ENCODE assay signal across 22 mouse cellular contexts in the genomic region with DNA sequence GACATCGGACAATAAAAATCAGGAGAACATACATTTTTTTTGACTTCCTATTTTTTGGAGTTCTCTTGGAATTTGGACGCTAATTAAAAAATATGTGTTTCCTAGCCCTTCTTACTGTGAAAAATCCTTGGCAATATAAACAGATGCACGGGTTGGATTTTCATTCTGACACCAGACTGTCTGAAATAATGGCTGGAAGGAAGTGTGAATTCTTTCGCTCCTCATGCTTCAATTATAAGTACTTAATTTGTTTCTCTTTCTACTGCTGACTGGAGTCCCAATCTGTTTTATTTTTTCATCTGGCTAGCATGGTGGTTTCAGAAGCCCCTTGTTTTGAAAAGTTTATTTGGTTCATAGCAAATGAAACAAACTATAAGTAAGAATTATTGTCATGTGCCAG. TPM values are rescaled to one million over a fixed set of nuclear protein-coding genes. Genes with fewer than 3 reads are reported as not detected.
DNase-seq lines count a peak whose midpoint lies in the region; ATAC-seq and TF ChIP-seq lines count a peak whose summit lies in the region.
"Had no signal": no experiment of that assay in that cellular context is flagged by ENCODE, and none has a peak within 500 bp of the region (broad histone marks: within the 10 kb centered on the region; RNA-seq: fewer than 3 reads in every experiment).

No protein-coding gene starts in this region.

- no peaks in the 10 kb centered on the region for H3K36me3 ChIP-seq in forebrain, postnatal 0 days (ENCODE audit: insufficient read depth)
- H3K36me3 ChIP-seq in forebrain, embryonic 11.5 days (ENCODE audit: control insufficient read depth, insufficient read depth, low read length) = no peaks in the 10 kb centered on the region
- H3K36me3 ChIP-seq: embryonic facial prominence, embryonic 10.5 days; embryonic facial prominence, embryonic 12.5 days; forebrain, embryonic 12.5 days; G1E had no signal

- 61% methylated on average over 4 of the region's 4 CpGs for WGBS in forebrain, postnatal 0 days
- 83% methylated on average over 4 of the region's 4 CpGs for WGBS in forebrain, embryonic 11.5 days

- no peak overlapping the region for H3K27ac ChIP-seq in forebrain, postnatal 0 days (ENCODE audit: low read depth, low read length)
- no peak overlapping the region for H3K27ac ChIP-seq in forebrain, embryonic 11.5 days (ENCODE audit: low read depth, low read length)
- H3K27ac ChIP-seq: embryonic facial prominence, embryonic 10.5 days; embryonic facial prominence, embryonic 12.5 days; forebrain, embryonic 12.5 days had no signal

- no peak for TF ChIP-seq POLR2A in brain, embryonic 14.5 days (IDR thresholded peaks at IDR 0.05; ENCODE audit: borderline replicate concordance, extremely low read depth, insufficient read depth, insufficient read length, poor library complexity, severe bottlenecking)

- H3K27me3 ChIP-seq in forebrain, postnatal 0 days (ENCODE audit: insufficient read depth, low read length) = no peaks in the 10 kb centered on the region
- no peaks in the 10 kb centered on the region for H3K27me3 ChIP-seq in forebrain, embryonic 11.5 days (ENCODE audit: control insufficient read depth, insufficient read depth, low read length)
- H3K27me3 ChIP-seq: CH12.LX; embryonic facial prominence, embryonic 12.5 days; forebrain, embryonic 12.5 days had no signal

- H3K4me2 ChIP-seq in forebrain, postnatal 0 days (ENCODE audit: low read depth) = no peak overlapping the region
- H3K4me2 ChIP-seq in forebrain, embryonic 11.5 days (ENCODE audit: low read depth, low read length, severe bottlenecking) = no peak overlapping the region
- H3K4me2 ChIP-seq: embryonic facial prominence, embryonic 12.5 days; forebrain, embryonic 12.5 days had no signal

- H3K9ac ChIP-seq in forebrain, postnatal 0 days = no peak overlapping the region
- H3K9ac ChIP-seq in forebrain, embryonic 11.5 days (ENCODE audit: low read length) = no peak overlapping the region
- H3K9ac ChIP-seq: embryonic facial prominence, embryonic 12.5 days; forebrain, embryonic 12.5 days had no signal

- TF ChIP-seq CTCF in forebrain, postnatal 0 days (IDR thresholded peaks at IDR 0.05; ENCODE audit: low read depth) = no peak
- TF ChIP-seq CTCF in brain, embryonic 14.5 days (IDR thresholded peaks at IDR 0.05; ENCODE audit: borderline replicate concordance, extremely low read depth, insufficient read depth, insufficient read length) = no peak

- no peaks in the 10 kb centered on the region for H3K9me3 ChIP-seq in forebrain, postnatal 0 days (ENCODE audit: low read length)
- H3K9me3 ChIP-seq in forebrain, embryonic 11.5 days (ENCODE audit: control insufficient read depth, low read length) = no peaks in the 10 kb centered on the region
- H3K9me3 ChIP-seq: embryonic facial prominence, embryonic 10.5 days; embryonic facial prominence, embryonic 12.5 days; forebrain, embryonic 12.5 days had no signal

- no peak overlapping the region for H3K4me3 ChIP-seq in forebrain, postnatal 0 days (ENCODE audit: low read depth, low read length)
- no peak overlapping the region for H3K4me3 ChIP-seq in forebrain, embryonic 11.5 days (ENCODE audit: low read depth, low read length)
- H3K4me3 ChIP-seq: embryonic facial prominence, embryonic 10.5 days; embryonic facial prominence, embryonic 12.5 days; forebrain, embryonic 12.5 days had no signal

- H3K4me1 ChIP-seq in forebrain, postnatal 0 days (ENCODE audit: insufficient read depth) = peaks cover 3% of the 10 kb centered on the region; the same call in 1 of the 2 replicates
- no peaks in the 10 kb centered on the region for H3K4me1 ChIP-seq in forebrain, embryonic 11.5 days (replicated peaks; ENCODE audit: control insufficient read depth, insufficient read depth, low read length)
- H3K4me1 ChIP-seq: embryonic facial prominence, embryonic 10.5 days; embryonic facial prominence, embryonic 12.5 days; forebrain, embryonic 12.5 days had no signal

- peak; percentile 31 for DNase-seq in forebrain, postnatal 0 days
- no peak for DNase-seq in forebrain, embryonic 11.5 days (ENCODE audit: low spot score)
- DNase-seq in brain, adult 2 months (ENCODE audit: low read depth, low spot score) = peak; percentile 29
- peak; percentile 76 for DNase-seq in brain, embryonic 14.5 days (ENCODE audit: low read depth)
- DNase-seq: adrenal gland, adult 8-10 months; adrenal gland, postnatal 14 days; adrenal gland, postnatal 36 days; cerebellum, adult 11-12 months; cerebellum, adult 2 months; cerebellum, adult 9-10 months; cerebellum, postnatal 10 days; cerebellum, postnatal 25 days had no signal

- ATAC-seq in forebrain, postnatal 0 days = no peak
- no peak for ATAC-seq in forebrain, embryonic 11.5 days (replicated peaks; ENCODE audit: low FRiP score)
- ATAC-seq in CD4-positive, CD25-positive, alpha-beta regulatory T cell, adult 4 months = no peak
- ATAC-seq: activated CD4-positive, CD25-positive, alpha-beta regulatory T cell, adult 4 months; forebrain, embryonic 16.5 days; Patski had no signal

RNA-seq across cellular contexts. Expression of a gene that starts 59.8 kb away (rescaled TPM):
- not detected in 2 replicates for total RNA-seq in forebrain, postnatal 0 days (2014; rRNA removed)
- polyA plus RNA-seq in forebrain, postnatal 0 days (2015; fragmentation: Nextera tagmentation; extraction: Ambion mirVana) = 0.05 TPM in 1 of 2 replicates, not detected in the other
- polyA plus RNA-seq in forebrain, embryonic 11.5 days (2014; fragmentation: Nextera tagmentation; extraction: Ambion mirVana) = not detected in 2 replicates
- polyA plus RNA-seq in brain, embryonic 14.5 days (2012; rRNA removed) = not detected in 2 replicates
- polyA plus RNA-seq in CD4-positive, CD25-positive, alpha-beta regulatory T cell, adult 4 months (2017; shearing (Covaris generic)) = not detected
- total RNA-seq: adrenal gland, postnatal 36 days; CH12.LX had no signal
- polyA plus RNA-seq: C2C12; embryonic facial prominence, embryonic 10.5 days; embryonic facial prominence, embryonic 12.5 days; forebrain, embryonic 12.5 days; forebrain, embryonic 16.5 days; G1E; Patski had no signal
